Mouse (Mus musculus): ENCODE results near the gene Inka1. TPM values are rescaled to one million over a fixed set of nuclear protein-coding genes. Genes with fewer than 3 reads are reported as not detected.

Inka1 gene
- polyA plus RNA-seq, 1 experiment, result 5.1 TPM

DNA sequence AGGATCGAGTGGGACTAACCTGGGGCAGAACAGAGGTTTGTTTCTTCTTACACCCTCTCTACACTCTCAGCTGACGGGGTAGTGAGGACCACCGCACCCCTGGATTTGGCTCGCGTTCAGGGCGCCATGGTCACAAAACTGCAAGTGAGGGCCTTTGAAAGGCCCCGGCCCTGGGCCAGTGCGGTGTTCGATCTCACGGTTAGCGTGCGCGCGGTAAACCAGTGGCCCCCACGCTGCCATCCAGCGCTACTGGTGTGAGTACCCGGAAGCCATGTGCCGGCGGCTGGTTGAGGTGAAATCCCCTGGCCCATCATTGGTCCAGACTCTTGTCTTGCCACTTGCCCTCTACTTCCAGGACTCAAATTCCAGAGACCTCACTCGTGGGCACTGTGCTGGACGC is 9.8 kb upstream of the Inka1 start:
- Histone ChIP-seq H3K27ac (replicated peaks; ENCODE audit: low read depth, low read length) (no peak overlapping the region), H3K4me3 (ENCODE audit: insufficient read depth, low read depth, low read length) (no peak overlapping the region), H3K4me1 (ENCODE audit: control insufficient read depth, insufficient read depth, insufficient read length, low read length) (no peaks in the 10 kb centered on the region)

DNA sequence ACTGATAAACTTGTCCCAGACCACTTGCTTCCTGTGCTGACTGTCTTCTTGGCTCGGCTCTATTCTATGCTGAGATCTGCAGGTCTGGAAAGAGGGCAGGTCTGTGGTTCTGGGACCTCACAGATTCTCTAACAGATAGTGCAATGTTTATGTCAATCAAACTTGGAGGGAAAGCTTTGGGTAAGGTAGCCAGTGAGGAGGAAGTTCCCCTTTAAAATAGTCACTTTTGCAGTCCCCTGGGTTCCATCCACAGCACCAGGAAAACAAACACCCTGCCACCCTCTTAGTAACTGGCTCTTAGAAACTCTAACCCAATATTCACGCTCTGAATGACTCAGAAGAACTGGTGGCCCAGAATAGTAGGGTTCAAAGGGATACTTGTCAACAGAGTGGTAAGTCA is 8.8 kb upstream of the Inka1 start:
- no peaks in the 10 kb centered on the region for H3K4me1 ChIP-seq (ENCODE audit: control insufficient read depth, insufficient read depth, insufficient read length, low read length)
- no peak overlapping the region for H3K27ac ChIP-seq (replicated peaks; ENCODE audit: low read depth, low read length)
- H3K4me3 ChIP-seq (ENCODE audit: insufficient read depth, low read depth, low read length), result no peak overlapping the region

DNA sequence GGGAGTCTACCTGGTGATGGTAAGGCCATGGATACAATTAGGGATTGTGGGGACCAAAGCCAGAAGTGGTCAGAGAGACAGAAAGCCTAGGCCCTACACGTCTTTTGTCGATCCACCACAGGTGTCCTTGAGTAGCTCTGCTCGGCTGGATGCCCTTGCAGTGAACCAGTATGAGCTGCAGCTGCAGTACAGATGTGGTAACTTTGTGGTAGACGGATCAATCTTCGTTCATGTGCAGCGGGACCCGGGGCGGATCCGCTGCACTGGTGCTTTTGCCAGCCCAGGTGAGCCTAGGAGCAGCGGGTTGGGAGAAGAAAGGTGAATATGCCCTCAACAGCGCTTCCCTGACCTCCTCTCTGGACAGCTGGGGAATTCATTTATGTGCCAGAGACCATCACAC is 7.3 kb upstream of the Inka1 start:
- Histone ChIP-seq H3K27ac (replicated peaks; ENCODE audit: low read depth, low read length) (no peak overlapping the region), H3K4me1 (ENCODE audit: control insufficient read depth, insufficient read depth, insufficient read length, low read length) (no peaks in the 10 kb centered on the region), H3K4me3 (ENCODE audit: insufficient read depth, low read depth, low read length) (no peak overlapping the region)

DNA sequence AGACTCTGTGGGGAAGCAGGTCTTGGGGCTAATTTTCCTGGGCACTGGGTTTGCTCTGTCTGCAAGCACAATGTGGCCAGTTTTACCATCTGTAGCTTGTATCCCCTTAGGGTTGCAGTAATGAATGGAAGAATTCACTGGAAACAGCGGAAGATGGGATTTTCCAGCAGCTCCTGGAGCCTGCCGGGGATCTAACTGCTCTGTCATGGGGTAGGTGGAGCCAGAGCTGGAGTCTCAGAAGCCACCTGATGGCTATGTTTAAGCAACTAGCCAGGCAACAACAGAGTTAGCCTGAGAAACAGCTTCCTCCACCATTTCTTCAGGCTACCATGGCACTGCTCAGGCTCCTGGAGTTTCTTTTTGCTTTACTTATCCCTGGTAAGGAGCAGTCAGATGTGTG is 6.5 kb upstream of the Inka1 start, which contains the start of gene Cdhr4:
Gene Cdhr4, plus strand, starts transcription at position 301 of the 400 bp plus-strand sequence.
- Histone ChIP-seq H3K27ac (replicated peaks; ENCODE audit: low read depth, low read length) (no peak within 1 kb of the TSS), H3K4me1 (ENCODE audit: control insufficient read depth, insufficient read depth, insufficient read length, low read length) (no peaks in the 10 kb centered on the region), H3K4me3 (ENCODE audit: insufficient read depth, low read depth, low read length) (no peak within 1 kb of the TSS)

DNA sequence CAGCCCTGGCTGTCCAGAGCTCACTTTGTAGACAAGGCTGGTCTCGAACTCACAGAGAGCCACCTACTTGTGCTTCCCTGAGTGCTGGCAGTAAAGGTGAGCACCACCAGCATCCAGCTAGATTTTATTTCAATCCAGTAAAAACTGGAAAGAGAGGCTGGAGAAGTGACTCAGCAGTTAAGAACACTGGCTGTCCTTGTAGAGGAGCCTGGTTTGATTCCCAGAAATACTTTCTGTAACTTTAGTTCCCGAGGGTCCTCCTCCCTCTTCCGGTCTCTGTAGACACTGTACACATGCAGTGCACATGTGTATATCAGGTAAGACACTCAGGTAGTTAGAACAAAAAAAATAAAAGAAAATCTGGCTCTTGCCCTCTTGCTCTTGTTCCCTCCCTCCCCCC is 2.3 kb upstream of the Inka1 start:
- Histone ChIP-seq H3K4me3 (ENCODE audit: insufficient read depth, low read depth, low read length) (no peak overlapping the region), H3K4me1 (ENCODE audit: control insufficient read depth, insufficient read depth, insufficient read length, low read length) (no peaks in the 10 kb centered on the region), H3K27ac (replicated peaks; ENCODE audit: low read depth, low read length) (no peak overlapping the region)

DNA sequence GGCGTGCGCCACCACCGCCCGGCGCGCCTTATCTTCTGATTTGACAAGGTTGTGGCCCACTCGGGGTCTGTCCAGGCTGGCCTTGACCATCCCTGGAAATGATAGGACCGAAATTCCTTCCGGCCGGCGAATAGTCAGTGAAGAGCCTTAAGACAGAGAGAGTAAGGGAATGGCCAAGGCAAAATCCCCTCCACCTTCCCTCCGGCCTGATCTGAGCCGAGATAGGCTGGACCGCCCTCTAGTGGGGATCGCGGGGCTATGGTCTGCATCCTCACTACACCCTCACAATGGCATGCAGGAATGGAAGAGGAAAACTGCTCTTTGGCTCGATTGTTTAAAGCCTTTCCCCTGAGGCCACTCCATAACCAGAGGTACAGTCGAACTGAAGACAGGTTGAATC is 697 bp upstream of the Inka1 start:
- Histone ChIP-seq H3K4me1 (ENCODE audit: control insufficient read depth, insufficient read depth, insufficient read length, low read length) (peaks cover 11% of the 10 kb centered on the region), H3K27ac (replicated peaks; ENCODE audit: low read depth, low read length) (peak overlapping the region; percentile 39), H3K4me3 (ENCODE audit: insufficient read depth, low read depth, low read length) (peak overlapping the region; percentile 93)

DNA sequence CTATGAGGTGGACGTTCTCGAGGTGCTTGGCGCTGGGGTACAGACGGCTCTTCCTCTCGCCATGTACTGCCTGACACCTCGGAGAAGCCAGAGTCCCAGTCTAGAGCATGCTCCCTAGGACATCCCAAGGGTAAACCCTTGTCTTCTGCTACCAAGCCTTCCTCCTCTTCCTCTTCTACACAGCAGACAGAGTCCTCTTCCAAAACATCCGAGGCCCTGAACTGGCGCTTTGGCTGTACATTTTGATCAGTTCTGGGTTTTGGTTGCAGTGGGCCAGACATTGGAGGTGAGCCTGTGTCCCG is 974 bp downstream of the Inka1 start:
- H3K4me1 ChIP-seq (ENCODE audit: control insufficient read depth, insufficient read depth, insufficient read length, low read length), result peaks cover 18% of the 10 kb centered on the region
- H3K4me3 ChIP-seq (ENCODE audit: insufficient read depth, low read depth, low read length), result peak overlapping the region; percentile 93
- H3K27ac ChIP-seq (replicated peaks; ENCODE audit: low read depth, low read length), result peak overlapping the region; percentile 100

DNA sequence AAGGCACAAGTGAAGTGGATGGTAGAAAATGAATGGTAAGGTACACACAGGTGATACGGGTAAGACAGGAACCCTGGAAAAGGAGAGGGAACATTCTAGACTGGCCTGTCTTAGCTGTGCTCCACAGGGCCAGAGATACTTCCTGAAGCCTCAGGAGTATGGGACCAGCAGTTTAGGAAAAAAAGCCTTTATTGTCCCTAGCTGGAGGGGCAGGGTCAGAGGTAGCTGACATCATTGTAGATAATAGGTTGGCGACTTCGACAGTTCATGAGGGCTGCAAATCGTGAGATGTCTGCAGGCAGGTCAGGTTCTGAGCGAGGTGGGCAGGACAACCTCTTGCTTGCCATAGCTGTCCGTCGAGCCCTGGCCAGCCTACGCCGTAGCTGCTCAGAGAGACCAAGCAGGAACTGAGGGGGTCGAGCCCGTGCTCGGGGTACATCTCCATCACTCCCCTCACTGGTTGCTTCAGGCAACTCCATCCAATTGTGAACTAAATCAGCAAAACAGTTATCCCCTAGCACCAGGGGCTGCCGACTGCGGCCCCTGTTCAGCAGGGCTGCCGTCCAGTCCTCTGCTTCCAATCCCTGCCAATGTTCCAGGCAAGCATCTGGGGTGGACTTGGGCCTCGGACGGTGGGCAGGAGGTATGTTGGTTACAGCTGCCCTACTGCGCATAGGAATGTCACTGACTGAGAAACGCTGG is 1.5 kb downstream of the Inka1 start:
- Histone ChIP-seq H3K4me3 (ENCODE audit: insufficient read depth, low read depth, low read length) (peak overlapping the region; percentile 93), H3K27ac (replicated peaks; ENCODE audit: low read depth, low read length) (peak overlapping the region; percentile 100), H3K4me1 (ENCODE audit: control insufficient read depth, insufficient read depth, insufficient read length, low read length) (peaks cover 18% of the 10 kb centered on the region)

DNA sequence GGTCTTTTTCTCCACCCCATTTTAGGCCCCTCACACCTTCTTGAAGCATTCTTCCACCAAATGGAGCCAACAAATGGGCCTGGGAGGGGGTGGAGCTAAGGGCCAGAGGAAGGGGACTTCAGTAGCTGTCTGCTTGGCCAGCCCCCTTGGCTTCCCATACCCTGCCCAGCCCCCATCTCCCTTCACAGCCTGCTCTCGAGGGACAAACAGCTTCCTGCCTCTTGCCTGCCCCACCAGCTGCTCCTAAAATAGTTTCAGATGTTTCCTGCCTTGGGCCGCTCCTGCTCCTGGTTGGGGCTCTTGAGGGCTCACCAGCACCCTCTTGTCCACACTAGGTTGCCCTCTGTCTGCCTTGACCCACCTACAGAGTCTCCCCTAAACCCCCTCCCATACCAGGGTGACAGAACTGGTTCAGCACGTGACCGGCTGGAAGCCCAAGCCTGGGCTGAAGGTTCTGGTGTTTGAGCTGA is 2.2 kb downstream of the Inka1 start:
- peaks cover 18% of the 10 kb centered on the region for H3K4me1 ChIP-seq (ENCODE audit: control insufficient read depth, insufficient read depth, insufficient read length, low read length)
- peak overlapping the region; percentile 93 for H3K4me3 ChIP-seq (ENCODE audit: insufficient read depth, low read depth, low read length)

DNA sequence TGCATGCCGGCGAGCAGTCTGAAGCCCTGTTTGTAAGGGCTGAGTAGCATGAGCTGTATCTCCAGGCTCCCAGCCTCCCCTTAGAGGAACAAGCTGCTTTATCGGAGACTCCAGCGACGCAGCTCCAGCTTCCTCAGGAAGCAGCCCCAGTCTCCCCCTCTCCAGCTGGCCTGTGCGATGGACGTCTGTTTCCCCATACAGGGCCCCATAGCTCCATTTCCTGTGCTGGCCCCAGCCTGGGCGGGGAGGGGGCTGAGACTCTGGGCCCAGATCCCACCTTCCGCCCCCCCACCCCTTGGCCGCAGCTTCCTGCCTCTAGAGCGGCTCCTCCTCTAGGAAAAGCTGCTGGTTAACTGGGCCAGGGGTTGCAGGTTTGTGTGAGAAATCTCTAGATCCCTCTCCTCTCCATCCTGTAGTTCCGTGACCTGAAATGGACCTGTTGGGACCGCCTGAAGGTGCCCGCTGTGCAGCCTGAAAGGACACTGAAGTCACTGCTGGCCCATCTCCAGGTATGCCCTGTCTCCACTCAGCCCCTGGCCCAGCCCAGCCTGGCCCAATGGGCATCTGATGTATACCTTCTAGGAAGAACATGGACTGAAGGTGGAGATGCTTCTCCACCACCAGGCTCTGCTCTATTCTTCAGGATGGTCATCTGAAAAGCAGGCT is 2.9 kb downstream of the Inka1 start, which contains the start of gene Gm20661:
Gene Gm20661, plus strand, starts transcription at position 378 of the 666 bp plus-strand sequence.
- Histone ChIP-seq H3K4me1 (ENCODE audit: control insufficient read depth, insufficient read depth, insufficient read length, low read length) (peaks cover 18% of the 10 kb centered on the region), H3K4me3 (ENCODE audit: insufficient read depth, low read depth, low read length) (peak within 1 kb of the TSS; percentile 93), H3K27ac (replicated peaks; ENCODE audit: low read depth, low read length) (peak within 1 kb of the TSS; percentile 100)

More for the DNA sequence above, 2.2 kb downstream of the Inka1 start:
- peak overlapping the region; percentile 100 for H3K27ac ChIP-seq (replicated peaks; ENCODE audit: low read depth, low read length)

DNA sequence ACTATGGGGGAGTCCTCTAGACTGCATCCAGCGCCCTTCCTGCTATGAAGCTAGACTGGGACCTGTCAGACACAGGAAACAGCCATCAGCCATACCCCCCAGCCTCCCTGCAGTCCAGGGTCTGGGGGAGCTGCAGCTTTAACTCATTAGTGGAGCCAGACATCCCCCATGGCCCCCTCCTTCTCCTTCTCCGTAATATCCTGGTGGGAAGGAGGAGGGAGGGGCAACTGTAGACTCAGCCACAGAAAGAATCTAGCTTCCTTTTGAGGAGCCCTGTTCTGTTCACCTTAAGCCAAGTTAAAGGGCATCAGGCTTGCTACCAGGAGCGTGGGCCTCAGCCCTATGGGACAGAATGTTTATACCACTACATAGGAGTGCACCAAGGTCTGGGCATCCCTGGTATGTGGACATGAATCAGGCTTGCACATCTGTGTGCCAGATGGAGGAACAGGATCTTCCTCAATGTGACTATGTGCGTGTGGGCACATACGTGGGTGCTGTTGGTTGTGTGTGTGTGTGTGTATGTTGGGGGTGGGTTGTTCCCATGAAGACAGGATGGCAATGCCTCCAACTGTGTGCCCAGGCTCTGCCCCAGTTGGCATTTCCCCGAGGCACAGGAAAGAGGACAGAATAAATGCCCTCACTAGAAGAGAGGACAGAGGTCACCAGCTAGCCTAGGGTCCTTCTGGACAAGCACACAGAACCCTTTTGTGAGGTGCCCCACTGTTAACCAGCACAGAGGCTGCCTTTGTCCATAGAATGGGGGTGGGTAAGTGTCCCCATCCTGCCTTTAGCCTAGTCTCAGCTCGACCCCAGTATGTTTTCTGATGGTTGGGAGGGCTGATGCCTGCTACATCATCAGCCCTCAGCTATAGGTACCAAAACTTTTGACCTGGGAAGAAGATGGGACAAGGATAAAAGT is 3.7 kb downstream of the Inka1 start:
- peak overlapping the region; percentile 31 for H3K4me3 ChIP-seq (ENCODE audit: insufficient read depth, low read depth, low read length)
- peaks cover 18% of the 10 kb centered on the region for H3K4me1 ChIP-seq (ENCODE audit: control insufficient read depth, insufficient read depth, insufficient read length, low read length)
- peak overlapping the region; percentile 100 for H3K27ac ChIP-seq (replicated peaks; ENCODE audit: low read depth, low read length)

DNA sequence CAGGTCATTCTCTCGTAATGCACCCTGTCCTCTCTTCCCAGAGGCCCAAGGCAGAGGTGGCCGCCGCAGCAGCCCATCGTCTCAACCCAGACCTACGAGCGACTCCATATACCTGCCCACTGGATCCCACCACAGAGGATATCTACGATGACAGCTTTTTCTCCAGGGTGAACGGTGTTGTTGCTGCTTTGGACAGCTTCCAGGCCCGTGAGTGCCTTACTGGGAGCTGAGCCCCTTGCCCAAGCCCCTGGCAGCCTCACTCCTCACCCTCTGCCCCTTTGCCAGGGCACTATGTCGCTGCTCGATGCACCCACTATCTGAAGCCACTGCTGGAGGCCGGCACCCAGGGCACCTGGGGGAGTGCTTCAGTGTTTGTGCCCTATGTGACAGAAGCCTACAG is 6.9 kb downstream of the Inka1 start:
- H3K27ac ChIP-seq (replicated peaks; ENCODE audit: low read depth, low read length), result no peak overlapping the region
- no peak overlapping the region for H3K4me3 ChIP-seq (ENCODE audit: insufficient read depth, low read depth, low read length)
- peaks cover 31% of the 10 kb centered on the region for H3K4me1 ChIP-seq (ENCODE audit: control insufficient read depth, insufficient read depth, insufficient read length, low read length)

DNA sequence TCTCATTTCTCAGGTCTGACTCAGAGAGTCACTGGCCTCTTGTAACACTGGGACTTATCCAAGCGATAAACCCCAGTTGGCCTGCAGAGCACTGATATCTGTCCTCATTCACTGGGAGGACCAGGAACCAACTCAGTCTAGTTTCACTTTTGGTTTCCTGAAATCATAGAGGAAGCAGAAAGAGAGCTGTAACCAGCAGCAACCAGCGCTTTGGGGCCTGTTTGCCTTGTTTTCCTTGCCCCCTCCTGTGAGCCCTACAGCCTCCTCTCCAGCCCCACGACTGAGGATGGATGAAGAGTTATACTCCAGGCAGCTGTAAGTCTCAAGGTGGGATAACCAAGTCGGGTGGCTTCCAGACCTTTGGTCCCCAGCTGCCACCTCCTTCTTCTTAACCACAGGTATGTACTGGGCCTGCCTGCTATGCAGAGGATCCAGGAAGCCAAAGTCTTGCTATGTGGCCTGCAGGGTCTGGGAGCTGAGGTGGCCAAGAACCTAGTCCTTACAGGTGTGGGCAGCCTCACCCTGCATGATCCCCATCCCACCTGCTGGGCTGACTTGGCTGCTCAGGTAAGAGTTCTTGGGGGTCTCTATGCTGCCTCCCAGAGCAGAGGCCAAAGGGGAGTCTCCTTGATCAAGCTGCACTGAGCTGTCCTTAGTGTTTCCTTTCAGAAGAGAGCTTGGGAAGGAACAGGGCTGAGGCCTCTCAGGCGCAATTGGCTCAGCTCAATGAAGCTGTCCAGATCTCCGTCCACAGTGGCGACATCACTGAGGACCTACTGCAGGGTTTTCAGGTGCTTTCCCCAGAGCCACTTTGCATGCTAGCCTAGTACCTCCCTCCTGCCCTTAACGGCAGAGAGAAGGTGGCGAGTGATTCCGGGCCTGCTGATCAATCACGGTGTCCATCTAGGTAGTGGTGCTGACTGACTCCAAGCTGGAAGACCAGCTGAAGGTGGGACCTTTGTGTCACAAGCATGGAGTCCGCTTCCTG is 10.0 kb downstream of the Inka1 start, which contains the start of gene Uba7:
Gene Uba7, plus strand, starts transcription at position 107 of the 988 bp plus-strand sequence.
- peak within 1 kb of the TSS; percentile 69 for H3K4me3 ChIP-seq (ENCODE audit: insufficient read depth, low read depth, low read length)
- H3K27ac ChIP-seq (replicated peaks; ENCODE audit: low read depth, low read length), result peak within 1 kb of the TSS; percentile 96
- H3K4me1 ChIP-seq (ENCODE audit: control insufficient read depth, insufficient read depth, insufficient read length, low read length), result peaks cover 24% of the 10 kb centered on the region

DNA sequence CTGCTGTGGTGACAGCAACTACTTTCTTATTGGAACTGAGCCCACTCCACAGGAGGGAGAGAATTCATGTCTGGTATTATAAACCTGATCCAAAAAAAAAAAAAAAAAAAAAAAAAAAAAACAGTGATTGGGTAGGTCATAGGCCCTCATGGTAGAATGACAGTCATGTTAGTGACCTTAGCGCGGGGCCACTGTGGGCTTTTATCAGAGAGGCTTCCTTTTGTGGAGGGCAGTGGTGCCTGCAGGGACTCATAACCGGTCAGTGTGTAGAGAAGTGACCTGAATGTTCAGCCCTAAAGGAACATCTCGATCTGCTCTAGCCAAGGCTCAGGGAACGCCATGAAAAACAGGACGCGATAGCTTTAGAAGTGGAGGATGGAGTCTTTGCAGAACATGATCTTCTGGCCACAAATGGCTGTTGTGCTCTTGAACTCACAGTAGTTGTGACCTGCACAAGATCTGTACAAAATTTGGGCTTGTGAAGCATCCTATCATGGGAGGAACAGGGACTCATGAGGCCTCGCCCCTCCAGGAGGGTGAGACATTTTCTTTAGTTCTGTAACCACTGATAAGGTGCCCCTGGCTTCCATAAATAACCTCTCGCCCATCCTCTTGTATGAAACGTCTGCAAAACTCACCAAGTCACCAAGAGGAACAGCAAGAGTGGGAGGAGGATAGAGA is 11.0 kb downstream of the Inka1 start:
- no peak overlapping the region for H3K4me3 ChIP-seq (ENCODE audit: insufficient read depth, low read depth, low read length)
- H3K4me1 ChIP-seq (ENCODE audit: control insufficient read depth, insufficient read depth, insufficient read length, low read length), result peaks cover 25% of the 10 kb centered on the region
- peak overlapping the region; percentile 86 for H3K27ac ChIP-seq (replicated peaks; ENCODE audit: low read depth, low read length)

Measured in brown adipose tissue, adult 24 weeks (tissue).